Mouse (Mus musculus) left cerebral cortex, postnatal 4 days (tissue): ENCODE measurements around the gene Pitx2. TPM values are rescaled to one million over a fixed set of nuclear protein-coding genes. Genes with fewer than 3 reads are reported as not detected.

Experiments
- DNase-seq: peaks from one replicate; pipeline ENCODE4 v3.0.0-alpha.2; 2022
- intact Hi-C: fragments of 180-260 bp; cut with DNase I; formaldehyde crosslinking; loops from one replicate; pipeline ENCODE4 v1.15.1; 2025
- total RNA-seq, 2 experiments: library from RNA; stranded (reverse); gene quantifications; 2 replicates each; pipeline ENCODE4 v1.2.3; 2021

The Pitx2 gene
- total RNA-seq, 2 experiments from 2014 or later = not detected

- intact Hi-C loops = no loop called here
- no peak for DNase-seq
These were observed 39.1 kb downstream of the Pitx2 start for GRCm38 (mm10) chr3:129238664-129239258.

GRCm38 (mm10) chr3:129250997-129251396, 51.3 kb downstream of the Pitx2 start:
- DNase-seq = no peak
- intact Hi-C loops = no loop called here

- DNase-seq = no peak
- intact Hi-C loops = no loop called here
These were observed 54.6 kb downstream of the Pitx2 start for GRCm38 (mm10) chr3:129254246-129254645.

GRCm38 (mm10) chr3:129256283-129256682, 56.6 kb downstream of the Pitx2 start:
- peak; percentile 6 for DNase-seq
- intact Hi-C loops = no loop called here

GRCm38 (mm10) chr3:129256766-129257165, 57.1 kb downstream of the Pitx2 start:
- intact Hi-C loops = no loop called here
- no peak for DNase-seq

- intact Hi-C loops = no loop called here
- no peak for DNase-seq
These were observed 58.8 kb downstream of the Pitx2 start for GRCm38 (mm10) chr3:129258497-129258896.

Other genes with a start within 250 kb of the Pitx2 start
- gene Enpep, start 132.8 kb downstream of the Pitx2 start, total RNA-seq = 1 to 10 TPM; 1.4 to 2.2 TPM